Mouse (Mus musculus) cerebellum, postnatal 4 days (tissue): ENCODE measurements at regions not wholly inside any gene's neighbourhood (a gene's known extent, or its start where the extent isn't known, plus 50 kb on each side); places are given as distances from the start of the nearest gene placed in this dataset.

ENCODE experiments used
- DNase-seq, 2 experiments: peaks; one replicate each; pipeline ENCODE4 v3.0.0; 2022; ENCODE audit warnings: low spot score in 2 of 2, mixed read lengths in 1 of 2

DNA sequence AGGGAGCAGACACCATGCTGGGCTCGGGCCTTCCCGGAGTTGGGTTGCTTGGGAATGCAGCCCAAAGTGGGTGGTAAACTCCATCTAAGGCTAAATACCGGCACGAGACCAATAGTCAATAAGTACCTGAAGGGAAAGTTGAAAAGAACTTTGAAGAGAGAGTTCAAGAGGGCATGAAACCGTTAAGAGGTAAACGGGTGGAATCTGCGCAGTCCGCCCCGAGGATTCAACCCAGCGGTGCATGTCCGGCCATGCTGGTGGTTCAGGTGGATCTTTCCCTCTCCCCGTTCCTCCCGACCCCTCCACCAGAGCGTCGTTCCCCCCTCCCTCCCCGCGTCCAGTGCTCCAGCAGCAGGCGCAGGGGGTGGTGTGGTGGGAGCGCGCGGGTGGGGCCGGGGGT lies 179.1 kb upstream of the Arhgef26 start:
- peak; percentile 33 to 66 for DNase-seq

DNA sequence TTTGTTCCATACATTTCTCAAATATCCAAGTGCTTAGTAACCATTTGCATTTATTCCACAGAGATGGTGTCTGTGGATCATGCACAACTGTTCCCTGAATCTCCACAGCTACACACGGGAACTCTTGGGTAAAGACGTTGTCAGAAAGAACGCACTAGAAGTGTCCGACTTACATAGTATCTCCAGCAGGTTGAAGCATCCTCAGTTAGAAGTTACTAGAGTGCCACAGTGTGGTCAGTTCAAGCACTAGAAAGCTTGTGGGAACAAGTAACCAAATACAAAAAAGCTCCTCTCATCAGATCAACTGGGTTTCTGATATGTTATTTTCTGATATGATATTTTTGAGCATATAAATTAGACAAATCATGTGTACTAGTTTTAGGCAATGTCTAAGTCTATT lies 167.5 kb upstream of the Arhgef26 start:
- no peak for DNase-seq

DNA sequence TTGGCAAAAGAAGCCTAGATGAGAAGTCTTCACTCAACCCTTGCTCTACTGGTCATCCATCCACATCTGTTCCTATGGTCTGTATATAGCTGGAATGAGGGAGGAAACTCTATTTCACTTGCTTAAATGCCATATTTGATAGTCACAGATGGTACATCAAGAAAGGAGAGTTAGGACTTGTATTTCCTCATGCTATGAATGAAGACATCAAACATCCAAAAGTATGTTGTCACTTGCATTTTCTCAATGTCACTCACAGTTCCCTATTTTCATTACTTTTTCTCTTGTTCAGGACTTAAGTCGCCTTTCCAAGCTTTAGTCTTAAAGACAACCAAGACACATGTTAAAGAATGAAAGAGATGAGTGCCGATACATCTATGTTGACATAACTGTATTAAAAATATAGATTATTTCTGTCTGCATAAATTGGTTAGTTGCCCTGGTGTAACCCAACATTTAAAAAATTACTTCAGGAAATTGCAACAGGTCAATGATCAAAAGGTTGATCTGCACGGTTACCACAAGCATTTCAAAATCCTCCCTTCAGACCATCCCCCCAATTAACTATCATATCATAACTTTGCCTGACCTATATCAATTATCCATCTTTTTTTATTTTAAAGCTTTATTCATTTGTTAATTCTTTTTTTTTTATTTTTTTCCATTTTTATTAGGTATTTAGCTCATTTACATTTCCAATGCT lies 150.2 kb upstream of the Arhgef26 start:
- DNase-seq = no peak

DNA sequence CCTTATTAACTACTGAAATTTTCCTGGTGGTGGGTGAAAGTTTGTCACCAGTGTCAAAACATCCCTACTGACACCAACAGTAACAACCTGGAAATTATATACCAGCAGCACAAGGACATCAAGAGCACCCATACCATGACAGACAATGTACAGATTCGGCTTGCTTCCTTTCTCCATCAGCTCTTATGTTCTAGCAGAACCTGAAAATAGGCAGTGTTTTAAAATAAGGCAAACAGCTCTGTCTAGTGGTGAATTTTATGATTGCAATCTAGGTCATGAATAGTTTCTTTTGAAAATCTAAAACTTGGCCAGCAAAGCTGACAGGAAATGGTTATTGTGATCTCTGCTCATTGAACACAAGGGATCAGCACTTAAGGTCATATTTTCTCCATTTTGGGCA lies 145.7 kb upstream of the Arhgef26 start:
- no peak for DNase-seq

DNA sequence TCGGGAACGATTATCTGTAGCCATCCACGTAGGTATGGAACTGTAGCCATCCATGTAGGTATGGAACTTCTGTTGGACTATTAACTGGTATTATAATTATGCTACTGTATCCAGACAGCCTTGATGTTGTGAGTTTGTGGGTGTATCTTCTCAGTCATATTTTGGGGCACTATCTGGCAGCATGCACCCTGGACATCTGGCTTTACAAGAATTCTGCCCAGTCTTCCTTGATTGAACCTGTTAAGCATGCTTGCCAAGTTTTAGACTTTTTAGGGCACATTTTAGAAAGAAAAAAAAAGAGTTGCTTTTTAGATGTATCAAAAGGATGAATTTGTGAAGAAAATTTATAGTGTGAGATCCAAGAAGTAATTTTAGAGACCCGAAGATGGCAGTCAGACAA lies 143.7 kb upstream of the Arhgef26 start:
- DNase-seq = no peak

DNA sequence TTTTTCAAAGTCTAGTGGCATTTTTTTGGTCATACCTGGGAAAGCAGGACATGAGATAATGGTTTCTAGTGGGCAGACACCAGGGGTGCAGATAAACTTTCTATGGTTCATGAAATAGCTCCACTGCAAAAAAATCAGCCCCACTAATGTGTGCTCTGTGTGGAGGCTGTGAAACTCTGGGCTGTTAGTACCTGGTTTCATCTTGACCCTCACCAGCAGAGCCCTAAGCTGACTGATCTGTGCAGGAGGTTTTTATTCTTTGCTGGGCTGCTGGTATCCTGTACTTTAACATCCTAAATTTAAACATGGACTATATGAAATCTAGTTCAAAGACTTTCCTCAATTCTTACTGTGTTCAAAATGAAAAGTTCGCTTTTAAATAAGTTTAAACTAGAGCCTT lies 141.5 kb upstream of the Arhgef26 start:
- DNase-seq = no peak

DNA sequence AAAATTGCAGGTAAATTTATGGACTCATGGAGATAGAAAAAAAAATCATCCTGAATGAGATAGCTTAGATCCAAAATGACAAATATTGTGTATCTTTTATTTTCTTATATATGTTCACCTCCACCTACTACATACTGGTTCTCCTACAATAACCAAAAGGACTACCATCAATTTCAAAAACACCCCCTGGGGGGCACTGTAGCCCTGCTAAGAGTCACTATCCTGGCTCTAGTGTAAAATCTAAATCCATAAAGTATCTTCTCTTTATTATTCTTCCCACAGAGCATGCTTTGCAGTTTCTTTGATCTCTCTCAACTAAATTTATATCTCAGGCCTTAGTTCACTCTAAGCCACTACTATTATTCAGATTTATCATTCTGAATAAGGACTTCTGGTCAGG lies 122.3 kb upstream of the Arhgef26 start:
- peak in 1 of 2 experiments; percentile 43 for DNase-seq

DNA sequence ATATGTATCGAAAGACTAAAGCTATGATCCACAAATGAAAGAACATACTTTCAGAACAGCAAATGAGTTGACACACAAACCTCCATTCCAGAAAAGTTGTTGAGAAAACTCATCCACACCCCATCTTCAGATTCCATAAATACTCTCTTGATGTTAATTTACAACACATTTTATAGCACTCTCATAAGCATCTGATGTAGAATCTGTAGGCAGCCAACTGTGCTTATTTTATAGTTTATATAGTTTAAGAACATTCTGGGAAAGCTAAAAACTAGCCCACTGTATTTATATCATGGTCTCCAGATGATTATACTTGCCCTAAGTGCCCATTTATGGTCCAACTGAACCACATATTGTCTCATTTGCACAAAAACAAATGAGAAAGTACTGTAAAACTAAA lies 120.8 kb upstream of the Arhgef26 start:
- DNase-seq = no peak

DNA sequence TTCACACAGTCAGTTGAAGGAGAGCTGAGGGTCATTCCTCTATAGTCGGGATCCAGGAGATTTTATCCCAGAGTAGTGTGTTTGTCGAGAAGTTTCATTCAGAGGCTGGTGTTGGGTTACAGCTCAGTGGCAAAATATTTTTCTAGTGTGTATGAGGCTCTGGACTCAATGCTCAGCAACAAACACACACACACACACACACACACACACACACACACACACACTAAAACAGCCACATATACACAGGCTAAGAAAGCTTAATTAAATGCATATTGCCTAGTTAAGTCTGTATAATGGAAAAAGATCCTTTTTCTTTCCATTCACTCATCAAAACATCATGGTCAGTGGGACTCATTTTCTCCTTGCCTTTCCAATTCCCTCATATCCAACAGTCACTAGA lies 110.4 kb upstream of the Arhgef26 start:
- no peak for DNase-seq

DNA sequence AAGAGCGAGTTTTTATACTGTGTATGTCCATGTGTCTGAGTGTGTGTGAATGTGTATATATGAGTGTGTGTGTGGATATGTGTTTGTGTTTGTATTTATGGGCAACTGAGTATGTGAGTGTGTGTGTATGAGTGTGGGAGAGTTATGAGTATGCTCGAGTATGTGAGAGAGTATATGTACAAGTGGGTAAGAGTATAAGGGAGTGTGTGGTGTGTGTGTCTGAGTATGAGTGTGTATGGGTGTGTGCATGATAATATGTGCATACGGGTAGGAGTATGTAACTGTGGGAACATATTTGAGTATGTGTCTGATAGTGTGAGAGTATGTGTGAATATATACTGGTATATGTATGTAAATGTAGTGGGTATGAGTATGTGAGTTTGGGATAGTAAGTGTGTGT lies 110.0 kb upstream of the Arhgef26 start:
- no peak for DNase-seq

DNA sequence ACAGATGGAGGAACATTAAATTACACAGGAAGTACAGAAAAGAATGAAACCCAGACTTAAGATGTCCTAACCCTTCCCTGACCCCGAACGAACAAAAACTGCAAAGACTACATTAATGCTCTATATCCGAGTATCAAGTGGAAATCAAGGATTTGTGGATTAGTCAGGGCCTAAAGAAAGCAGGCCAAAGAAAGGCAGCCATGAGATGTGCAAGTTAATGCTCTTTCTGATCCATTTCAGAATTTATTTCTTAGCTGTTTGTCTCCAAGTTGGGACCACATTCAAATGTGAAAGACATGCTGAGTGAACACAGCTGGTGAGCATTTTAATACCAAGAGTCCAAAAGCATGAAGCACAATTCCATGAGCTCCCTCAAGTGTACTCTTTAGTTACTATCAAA lies 97.1 kb upstream of the Arhgef26 start:
- no peak for DNase-seq

DNA sequence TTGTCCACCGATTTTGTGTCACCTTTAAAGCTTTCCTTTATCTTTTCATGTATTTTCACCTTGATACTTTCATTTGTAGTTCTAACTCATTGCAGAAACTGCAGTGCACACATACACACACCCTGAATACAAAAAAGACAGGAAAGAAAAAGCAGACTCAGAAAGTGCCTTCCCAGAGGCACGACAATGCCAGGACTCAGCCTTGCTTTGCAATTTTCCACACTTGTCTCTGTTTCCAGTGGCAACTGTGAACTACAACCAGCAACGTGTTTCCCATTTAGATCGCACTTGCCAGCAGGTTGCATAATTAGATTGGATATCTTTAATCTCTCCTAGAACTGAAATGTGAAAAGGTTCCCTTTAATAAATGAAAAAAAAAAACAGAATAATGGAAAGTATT lies 66.4 kb upstream of the Arhgef26 start:
- DNase-seq = no peak

DNA sequence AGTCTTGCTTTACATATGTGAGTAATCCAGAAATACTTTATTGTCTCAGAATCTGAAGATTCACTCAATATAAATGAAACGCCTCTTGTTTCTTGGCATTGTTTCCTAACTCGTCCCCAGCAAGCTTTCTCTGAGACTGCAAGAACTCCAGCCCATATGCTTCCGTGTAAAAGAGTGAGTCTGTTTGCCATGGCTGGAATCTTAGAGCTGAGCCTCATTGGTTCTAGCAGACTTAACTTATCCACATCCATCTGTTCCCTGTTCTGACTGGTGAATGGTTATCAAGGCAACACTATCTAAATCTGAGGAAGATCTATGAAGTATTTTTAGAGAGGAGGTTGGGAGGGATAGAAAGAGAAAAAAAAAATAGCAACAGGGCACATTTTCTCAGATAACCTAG lies 59.9 kb upstream of the Arhgef26 start:
- no peak for DNase-seq

DNA sequence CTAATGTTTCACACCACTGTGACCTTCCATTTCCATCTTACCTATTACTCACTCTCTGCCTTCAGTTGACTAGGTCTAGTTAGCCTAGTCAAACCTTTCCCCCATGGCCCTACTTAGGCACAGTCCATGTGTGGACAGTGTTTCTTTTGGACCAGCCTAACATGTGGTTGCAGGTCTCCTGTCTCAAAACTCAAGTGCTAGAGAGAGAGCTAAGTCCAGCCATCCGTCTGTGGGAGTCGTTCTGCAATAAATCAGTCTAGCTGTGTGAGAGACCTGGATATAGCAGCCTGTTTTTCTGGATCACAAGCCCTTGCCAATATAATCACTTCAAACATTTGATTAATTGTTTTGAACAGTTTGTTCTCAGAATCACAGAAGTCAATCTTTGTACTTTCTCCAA lies 57.2 kb upstream of the Arhgef26 start:
- DNase-seq = no peak
